Mouse (Mus musculus): ENCODE measurements around the gene Oxct2b. TPM values are rescaled to one million over a fixed set of nuclear protein-coding genes. Genes with fewer than 3 reads are reported as not detected.

Oxct2b gene
- total RNA-seq, 2 experiments from 2014 or later: not detected

Other genes with a start within 250 kb of the Oxct2b start
- gene Cap1, start 230.2 kb upstream of the Oxct2b start, total RNA-seq (2021): 100 to 1,000 TPM; 138 to 147 TPM
- under 1 TPM; 0.59 to 0.90 TPM for gene Mfsd2a, start 155.1 kb upstream of the Oxct2b start, total RNA-seq (2021)
- gene Mycl, start 120.6 kb upstream of the Oxct2b start, total RNA-seq (2021): 1 to 10 TPM; 2.8 to 2.9 TPM
- gene Trit1, start 99.7 kb upstream of the Oxct2b start, total RNA-seq (2021): 10 to 100 TPM; 19.1 to 19.7 TPM
- under 1 TPM in 1 of 2 experiments, not detected in 1; 0.20 TPM for gene Bmp8b, start 11.1 kb upstream of the Oxct2b start, total RNA-seq (2021)
- 10 to 100 TPM; 57.1 to 57.8 TPM for gene Ppie, start 23.7 kb downstream of the Oxct2b start, total RNA-seq (2021)
- gene Hpcal4, start 67.0 kb downstream of the Oxct2b start, total RNA-seq (2021): 1 to 10 TPM; 3.1 to 5.5 TPM
- gene Nt5c1a, start 85.2 kb downstream of the Oxct2b start, total RNA-seq (2021): 10 to 100 TPM; 15.3 to 15.7 TPM
- gene Heyl, start 117.3 kb downstream of the Oxct2b start, total RNA-seq (2021): 10 to 100 TPM; 12.4 to 17.6 TPM
- 100 to 1,000 TPM; 104 to 119 TPM for gene Pabpc4, start 146.1 kb downstream of the Oxct2b start, total RNA-seq (2021)
- not detected for gene Oxct2a, start 207.4 kb downstream of the Oxct2b start, total RNA-seq (2021)
- not detected for gene Bmp8a, start 227.0 kb downstream of the Oxct2b start, total RNA-seq (2021)

Data from adrenal gland, postnatal 4 days (tissue).